Mouse (Mus musculus) adrenal gland, adult 8-10 months (tissue): ENCODE measurements around the gene Cysltr2. TPM values are rescaled to one million over a fixed set of nuclear protein-coding genes. Genes with fewer than 3 reads are reported as not detected.

Source experiments
- DNase-seq: peaks from one replicate; pipeline ENCODE4 v3.0.0; 2022
- total RNA-seq, 4 experiments: library from RNA; stranded (reverse); gene quantifications; 2 replicates each; pipeline ENCODE4 v1.2.4; 2022

Gene Cysltr2
- total RNA-seq, 4 experiments from 2014 or later: 2.0 to 5.5 (median 3.9) TPM

DNA sequence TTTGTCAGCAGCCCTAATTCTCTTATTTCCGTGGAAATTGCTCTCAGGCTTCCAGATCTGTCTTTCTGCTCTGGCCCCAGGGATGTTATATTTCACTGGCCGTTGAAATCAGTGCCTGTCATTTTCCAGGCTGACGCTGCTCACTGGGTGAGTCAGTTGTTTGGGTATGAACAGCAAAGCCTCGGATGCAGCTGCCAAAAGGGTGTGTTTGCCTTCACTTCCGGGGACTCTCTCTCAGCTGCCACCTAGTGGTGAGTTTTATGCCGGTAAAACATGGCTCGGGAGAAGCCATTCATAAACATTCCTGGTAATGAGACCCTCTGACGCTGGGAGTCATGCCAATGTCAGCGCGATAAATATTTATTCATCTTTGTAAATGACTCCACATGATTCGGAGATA, 65.5 kb downstream of the Cysltr2 start:
- peak; percentile 88 for DNase-seq

DNA sequence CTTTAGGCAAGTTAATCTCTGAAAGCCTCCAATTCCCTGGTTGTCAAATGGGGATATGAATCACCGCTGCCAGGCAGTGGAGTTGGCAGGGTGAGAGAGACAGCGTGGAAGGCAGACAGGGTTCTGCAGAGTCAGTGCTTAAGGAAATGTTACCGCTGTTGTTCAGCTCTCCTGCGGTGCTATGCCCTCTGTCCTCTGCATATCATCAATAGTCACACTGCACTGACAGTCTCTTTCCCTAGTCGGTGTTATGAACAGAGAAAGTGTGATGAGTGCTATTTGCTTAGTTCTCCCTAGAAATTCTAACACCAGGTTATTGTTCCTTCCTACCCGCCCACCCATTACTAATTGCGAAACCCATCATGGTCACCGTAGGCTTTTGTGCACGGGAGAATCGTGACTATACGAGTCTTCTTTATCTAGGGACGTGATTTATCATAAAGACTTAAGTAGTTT, 65.9 kb downstream of the Cysltr2 start:
- no peak for DNase-seq

DNA sequence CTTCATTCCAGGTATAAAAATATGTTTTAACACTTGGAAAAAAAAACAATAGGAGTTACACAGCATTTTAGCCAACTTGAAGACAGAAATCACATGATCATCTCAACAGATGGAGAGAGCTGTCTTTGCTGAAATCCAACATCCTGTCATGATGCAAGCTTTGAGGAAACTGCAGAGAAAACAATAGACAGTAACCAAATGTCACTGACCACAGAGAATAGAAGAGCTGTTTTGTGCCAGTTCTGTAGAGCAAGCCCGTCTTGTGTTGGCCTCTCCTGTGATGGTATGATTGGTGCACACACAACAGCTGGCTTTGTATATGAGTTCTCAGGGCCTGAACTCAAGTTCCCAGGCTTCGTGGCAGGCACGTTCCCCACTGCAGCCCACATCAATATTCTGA, 68.2 kb downstream of the Cysltr2 start:
- DNase-seq: no peak

DNA sequence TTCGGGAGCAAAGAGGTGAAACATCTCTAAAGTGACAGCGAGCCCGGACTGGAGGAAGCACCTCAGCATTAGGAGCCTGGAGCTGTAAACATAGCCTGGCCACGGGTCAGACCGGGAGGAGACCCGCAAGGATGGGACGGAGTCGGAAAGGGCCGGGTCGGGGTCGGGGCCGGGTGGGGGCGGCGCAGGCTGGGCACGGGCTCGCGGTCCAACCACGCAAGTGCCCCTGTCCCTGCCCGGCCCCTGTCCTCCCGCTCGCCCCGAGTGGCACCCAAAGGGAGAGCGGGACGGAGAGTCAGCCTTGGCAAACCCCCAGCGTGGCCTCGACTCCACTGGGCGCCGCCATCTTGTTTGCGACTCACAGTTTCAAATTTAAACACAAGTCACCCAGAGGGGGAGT, 68.8 kb downstream of the Cysltr2 start:
- DNase-seq: no peak

DNA sequence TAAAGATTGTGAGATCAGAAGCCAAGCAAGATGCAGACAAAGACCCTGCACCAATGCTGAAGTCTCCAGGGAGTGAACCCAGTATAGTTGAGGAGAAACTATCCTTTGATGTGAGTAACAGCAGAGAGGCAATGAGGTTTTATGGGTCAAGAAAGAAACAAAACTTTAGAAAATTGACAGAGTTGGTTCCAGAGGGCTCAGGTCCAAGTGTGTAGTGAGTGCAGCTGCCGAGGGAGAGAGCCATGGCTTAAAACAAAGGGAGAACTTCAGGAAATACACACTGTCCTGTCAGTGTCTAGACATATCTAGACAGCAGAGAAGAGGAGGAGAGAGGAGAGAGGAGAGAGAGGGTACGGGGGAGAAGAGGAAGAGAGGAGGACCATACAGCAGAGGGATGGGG, 72.8 kb downstream of the Cysltr2 start:
- DNase-seq: no peak

Other genes starting within 250 kb of the Cysltr2 start
- gene Rcbtb2, start 73.9 kb upstream of the Cysltr2 start, total RNA-seq: 10 to 100 TPM; 30.0 to 45.1 (median 35.5) TPM
- 1 to 10 TPM; 3.1 to 5.7 (median 4.0) TPM for gene Lpar6, start 188.8 kb upstream of the Cysltr2 start, total RNA-seq